Mouse (Mus musculus): Measurements from ENCODE around the gene Gjb3. TPM values are rescaled to one million over a fixed set of nuclear protein-coding genes. Genes with fewer than 3 reads are reported as not detected.

Gjb3 gene
- total RNA-seq, 2 experiments from 2014 or later: 0.59 to 3.0 TPM

- peak; percentile 76 for ATAC-seq (replicated peaks; ENCODE audit: poor library complexity)
Measured at GRCm38 (mm10) chr4:127337668-127338067, 7.0 kb upstream of the Gjb3 start.

GRCm38 (mm10) chr4:127334870-127335504, 4.3 kb upstream of the Gjb3 start:
- no peak for ATAC-seq (replicated peaks; ENCODE audit: poor library complexity)

DNA sequence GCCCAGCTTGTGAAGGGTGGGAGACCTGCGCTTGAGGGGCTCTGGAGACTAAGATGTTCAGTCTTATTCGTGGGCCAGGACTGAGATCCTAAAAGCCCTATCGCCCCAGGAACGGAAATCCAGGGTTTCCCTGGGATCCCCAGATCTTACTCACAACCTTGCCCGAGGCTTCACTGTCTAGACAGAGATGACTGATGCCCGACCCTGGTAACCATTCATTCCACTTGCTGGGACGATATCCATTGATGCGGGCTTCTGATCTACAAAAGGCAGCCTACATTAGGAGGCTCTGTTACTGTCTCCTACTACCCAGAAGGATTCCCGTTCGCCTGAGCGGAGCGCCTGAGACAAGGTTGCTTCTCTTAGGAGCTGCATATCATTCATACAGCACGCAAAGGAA, 527 bp upstream of the Gjb3 start:
- ATAC-seq (replicated peaks; ENCODE audit: poor library complexity): no peak

GRCm38 (mm10) chr4:127329751-127330150, 893 bp downstream of the Gjb3 start:
- ATAC-seq (replicated peaks; ENCODE audit: poor library complexity): no peak

DNA sequence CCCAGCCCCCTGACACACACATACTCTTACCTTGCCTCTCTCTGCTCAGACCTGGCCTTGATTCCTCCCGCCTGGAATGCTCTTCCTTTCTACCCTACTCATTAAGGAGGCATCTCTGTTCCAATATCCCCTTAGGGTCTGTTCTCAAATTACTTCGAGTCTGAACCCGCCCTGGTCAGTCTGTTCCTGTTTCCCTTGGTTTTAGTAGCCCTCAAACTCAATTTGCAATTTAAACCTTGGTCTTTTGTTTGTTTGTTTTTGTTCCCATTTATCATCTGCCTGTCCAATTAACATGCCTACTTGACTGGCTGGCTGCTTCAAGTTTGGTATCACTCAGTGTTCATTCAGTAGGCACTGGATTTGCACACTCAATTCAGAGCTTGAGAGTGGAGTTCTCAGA, 1.6 kb downstream of the Gjb3 start:
- ATAC-seq (replicated peaks; ENCODE audit: poor library complexity): no peak

GRCm38 (mm10) chr4:127328378-127328777, 2.3 kb downstream of the Gjb3 start:
- ATAC-seq (replicated peaks; ENCODE audit: poor library complexity): no peak

GRCm38 (mm10) chr4:127327749-127328148, 2.9 kb downstream of the Gjb3 start:
- peak; percentile 63 for ATAC-seq (replicated peaks; ENCODE audit: poor library complexity)

- no peak for ATAC-seq (replicated peaks; ENCODE audit: poor library complexity)
Measured at GRCm38 (mm10) chr4:127327258-127327657, 3.4 kb downstream of the Gjb3 start.

- ATAC-seq (replicated peaks; ENCODE audit: poor library complexity): no peak
Measured at GRCm38 (mm10) chr4:127325276-127325675, 5.4 kb downstream of the Gjb3 start.

GRCm38 (mm10) chr4:127324759-127325158, 5.9 kb downstream of the Gjb3 start:
- ATAC-seq (replicated peaks; ENCODE audit: poor library complexity): peak; percentile 82

DNA sequence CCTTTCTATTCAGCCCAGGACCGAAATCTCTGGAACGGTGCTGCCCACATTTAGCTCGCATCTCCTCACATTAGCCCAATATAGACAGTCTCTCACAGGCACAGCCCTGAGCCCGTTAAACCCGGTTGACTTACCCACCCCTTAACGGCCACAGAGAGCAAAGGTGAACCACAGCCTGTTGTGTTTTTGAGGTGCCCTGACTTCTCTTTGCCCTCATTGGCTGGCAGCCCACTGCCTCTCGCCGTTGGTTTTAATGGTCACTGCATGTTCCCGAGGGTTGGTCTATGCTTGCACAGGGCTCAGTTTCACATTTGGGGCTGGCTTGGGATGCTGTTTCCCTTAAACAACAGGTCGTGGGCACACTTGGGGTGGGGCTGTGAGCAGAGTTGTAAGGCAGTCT, 6.3 kb downstream of the Gjb3 start:
- no peak for ATAC-seq (replicated peaks; ENCODE audit: poor library complexity)

- ATAC-seq (replicated peaks; ENCODE audit: poor library complexity): no peak
Measured at GRCm38 (mm10) chr4:127323651-127324050, 7.0 kb downstream of the Gjb3 start.

GRCm38 (mm10) chr4:127319613-127320012, 11.0 kb downstream of the Gjb3 start:
- ATAC-seq (replicated peaks; ENCODE audit: poor library complexity): peak; percentile 92

GRCm38 (mm10) chr4:127317143-127317542, 13.5 kb downstream of the Gjb3 start:
- no peak for ATAC-seq (replicated peaks; ENCODE audit: poor library complexity)

DNA sequence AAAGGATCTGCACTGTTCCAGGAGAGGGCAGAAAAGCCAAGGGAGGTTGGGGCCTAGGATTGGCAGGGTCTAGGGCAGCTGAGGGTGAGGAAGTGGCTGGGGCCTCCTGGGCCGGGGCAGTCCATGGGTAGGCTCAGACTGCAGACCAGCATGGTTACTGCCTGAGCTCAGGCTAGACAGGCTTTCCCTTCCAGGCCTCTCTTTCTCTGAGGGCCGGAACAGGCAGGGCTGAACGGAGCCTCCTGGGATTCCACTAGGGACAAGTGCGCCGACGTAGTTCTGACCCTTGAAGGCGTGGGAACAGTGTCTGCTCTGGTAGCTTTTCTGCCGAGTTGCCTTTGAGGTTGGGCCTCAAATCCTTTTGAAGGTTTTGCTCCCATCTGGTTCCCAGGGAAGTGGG, 14.9 kb downstream of the Gjb3 start:
- no peak for ATAC-seq (replicated peaks; ENCODE audit: poor library complexity)

- no peak for ATAC-seq (replicated peaks; ENCODE audit: poor library complexity)
Measured at GRCm38 (mm10) chr4:127314585-127314984, 16.1 kb downstream of the Gjb3 start.

GRCm38 (mm10) chr4:127313861-127314260, 16.8 kb downstream of the Gjb3 start, which contains the start of gene Gja4:
TSS of gene Gja4 (minus strand) at chr4:127314039.
- ATAC-seq (replicated peaks; ENCODE audit: poor library complexity): peak; percentile 90

GRCm38 (mm10) chr4:127312349-127312748, 18.3 kb downstream of the Gjb3 start:
- no peak for ATAC-seq (replicated peaks; ENCODE audit: poor library complexity)

- ATAC-seq (replicated peaks; ENCODE audit: poor library complexity): no peak
Measured at GRCm38 (mm10) chr4:127311561-127311960, 19.1 kb downstream of the Gjb3 start.

DNA sequence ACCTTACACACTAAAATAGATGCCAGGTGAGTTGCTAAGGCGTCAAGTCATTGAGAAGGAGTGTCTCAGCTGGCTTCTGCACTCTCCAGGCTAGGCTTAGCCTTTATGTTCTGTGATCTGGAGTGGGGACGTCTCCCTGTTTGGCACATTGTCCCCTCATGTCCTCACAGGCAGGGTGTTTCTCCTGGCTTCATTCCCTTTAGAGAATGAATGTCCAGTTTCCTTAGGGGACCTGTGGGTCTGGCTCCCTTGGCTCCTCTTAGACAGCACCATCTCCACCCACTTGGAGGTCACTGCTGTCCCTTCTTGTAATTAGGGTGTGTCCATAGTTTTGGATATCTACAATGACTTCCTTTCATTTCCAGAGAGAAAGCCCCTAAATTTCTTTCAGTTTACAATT, 23.7 kb downstream of the Gjb3 start:
- ATAC-seq (replicated peaks; ENCODE audit: poor library complexity): no peak

- no peak for ATAC-seq (replicated peaks; ENCODE audit: poor library complexity)
Measured at GRCm38 (mm10) chr4:127303796-127304195, 26.8 kb downstream of the Gjb3 start.

- no peak for ATAC-seq (replicated peaks; ENCODE audit: poor library complexity)
Measured at GRCm38 (mm10) chr4:127300503-127300902, 30.1 kb downstream of the Gjb3 start.

DNA sequence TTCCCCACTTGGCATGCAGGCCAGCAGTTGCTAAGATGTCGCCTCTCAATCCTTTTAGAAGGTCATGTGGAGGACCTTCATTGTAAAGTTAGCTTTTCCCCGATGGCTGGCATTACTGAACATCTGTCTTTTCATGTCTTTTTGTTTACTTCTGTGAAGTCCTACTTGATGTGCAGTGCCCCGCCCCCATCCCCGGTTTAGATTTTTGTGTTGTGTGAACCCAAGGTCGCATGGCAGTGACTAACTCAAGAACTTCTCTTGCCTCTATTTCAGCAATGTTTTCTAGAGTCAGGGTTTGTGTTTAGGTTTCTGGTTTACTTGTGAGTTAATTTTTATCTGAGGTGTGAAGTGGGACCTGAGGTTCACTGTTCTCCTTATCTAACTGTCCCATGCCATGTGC, 38.0 kb downstream of the Gjb3 start:
- no peak for ATAC-seq (replicated peaks; ENCODE audit: poor library complexity)
